Mouse (Mus musculus) bone marrow macrophage, adult 2 months (primary cell): Measurements from ENCODE around the gene Eif4g3.

Source experiments
- CTCF ChIP-seq: IDR thresholded peaks from 2 replicates; pipeline ENCODE4 v1.5.1; 2012; ENCODE audit warnings: low read depth, mild to moderate bottlenecking, low read length, moderate library complexity
- POLR2A ChIP-seq: IDR thresholded peaks from 2 replicates; pipeline ENCODE4 v1.6.1; 2012; ENCODE audit warnings: mild to moderate bottlenecking, low read depth, low read length, borderline replicate concordance

DNA sequence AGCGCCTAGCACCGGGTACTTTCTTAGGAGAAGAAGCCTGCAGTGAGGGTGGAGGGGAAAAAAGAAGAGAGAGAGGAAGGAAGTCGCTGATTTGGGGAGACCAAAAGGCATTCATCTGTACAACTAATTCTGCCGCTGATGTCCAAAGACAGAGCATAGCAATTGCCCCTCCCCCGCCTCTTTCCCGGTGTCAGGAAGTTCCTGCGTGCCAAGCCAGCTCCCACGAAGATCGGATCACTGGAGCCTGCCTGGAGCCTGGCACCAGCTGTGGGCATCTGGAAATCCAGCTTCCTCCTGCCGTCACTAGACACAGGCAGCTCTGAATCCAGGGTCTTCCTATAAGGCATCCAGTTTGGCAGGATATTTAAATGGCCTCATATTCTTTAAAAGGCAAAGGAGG is 8.6 kb upstream of the Eif4g3 start:
- TF ChIP-seq POLR2A = no peak
- no peak for TF ChIP-seq CTCF
